Mouse (Mus musculus) bone marrow, adult 2 months (tissue): ENCODE data around the gene Marf1.

ENCODE experiments used
- CTCF ChIP-seq: fragments of 200-500 bp; IDR thresholded peaks from 2 replicates; pipeline ENCODE4 v1.5.1; 2011; ENCODE audit warnings: low read length, control low read depth; ENCODE audit not compliant: control insufficient read depth, insufficient read depth
- POLR2A ChIP-seq: fragments of 200-500 bp; IDR thresholded peaks from 2 replicates; pipeline ENCODE4 v1.6.1; 2011; ENCODE audit warnings: low read depth, mild to moderate bottlenecking, control low read depth, low read length, borderline replicate concordance; ENCODE audit not compliant: control insufficient read depth

GRCm38 (mm10) chr16:14137976-14138561 is 25.1 kb downstream of the Marf1 start:
- TF ChIP-seq CTCF (no peak), POLR2A (no peak)
